Mouse (Mus musculus) heart, adult 11 months (tissue): ENCODE results near the gene Syn3.
A peak's percentile ranks its signal among the peaks of the same experiment; 100 is the strongest.
"Not testable (repeated sequence)": the region's sequence is repeated elsewhere in the genome, so short reads cannot be mapped to it uniquely, and the experiment has no call there.

ENCODE experiments used
- DNase-seq: peaks from one replicate; pipeline ENCODE4 v3.0.0; 2022

Syn3 gene

DNA sequence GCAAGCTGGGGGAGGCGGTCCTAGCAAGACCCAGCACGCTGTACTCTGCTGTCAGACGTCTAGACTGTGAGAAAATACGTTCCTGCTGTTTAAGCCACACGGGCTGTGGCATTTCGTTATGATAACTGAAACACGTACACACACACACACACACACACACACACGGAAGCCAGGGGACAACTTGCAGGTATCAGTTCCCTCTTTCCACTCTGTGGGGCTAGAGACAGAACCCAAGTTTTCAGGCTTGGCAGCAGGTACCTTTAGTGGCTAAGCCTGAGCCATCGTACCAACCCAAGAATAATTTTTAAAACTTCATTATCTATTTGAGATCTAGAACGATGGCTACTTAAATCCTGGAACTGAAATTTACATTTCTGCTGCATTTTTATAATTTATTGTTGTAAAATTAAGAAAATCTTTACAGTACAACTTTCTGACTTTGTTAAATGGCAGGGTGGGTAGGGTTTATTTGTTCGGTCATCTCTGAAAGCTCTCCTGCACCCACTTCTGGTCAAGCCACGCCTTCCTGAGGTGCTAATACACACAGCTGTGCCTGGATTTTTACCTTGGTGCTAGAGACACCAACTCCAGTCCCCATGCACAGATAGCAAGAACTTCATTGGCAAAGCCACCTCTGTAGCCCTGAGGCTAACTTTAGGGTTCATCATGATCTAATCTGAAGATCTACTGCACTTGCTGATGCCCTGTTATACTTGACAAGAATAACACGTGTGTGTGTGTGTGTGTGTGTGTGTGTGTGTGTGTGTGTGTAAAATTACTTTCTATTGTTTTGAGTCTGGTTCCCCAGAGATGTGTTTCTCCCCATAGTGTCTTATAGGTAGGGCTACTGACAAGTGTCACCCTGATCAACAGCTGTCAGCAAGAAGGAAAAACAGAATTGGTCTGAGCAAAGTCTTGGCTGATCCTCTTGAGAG, 29.8 kb downstream of the Syn3 start:
- DNase-seq, result no peak

DNA sequence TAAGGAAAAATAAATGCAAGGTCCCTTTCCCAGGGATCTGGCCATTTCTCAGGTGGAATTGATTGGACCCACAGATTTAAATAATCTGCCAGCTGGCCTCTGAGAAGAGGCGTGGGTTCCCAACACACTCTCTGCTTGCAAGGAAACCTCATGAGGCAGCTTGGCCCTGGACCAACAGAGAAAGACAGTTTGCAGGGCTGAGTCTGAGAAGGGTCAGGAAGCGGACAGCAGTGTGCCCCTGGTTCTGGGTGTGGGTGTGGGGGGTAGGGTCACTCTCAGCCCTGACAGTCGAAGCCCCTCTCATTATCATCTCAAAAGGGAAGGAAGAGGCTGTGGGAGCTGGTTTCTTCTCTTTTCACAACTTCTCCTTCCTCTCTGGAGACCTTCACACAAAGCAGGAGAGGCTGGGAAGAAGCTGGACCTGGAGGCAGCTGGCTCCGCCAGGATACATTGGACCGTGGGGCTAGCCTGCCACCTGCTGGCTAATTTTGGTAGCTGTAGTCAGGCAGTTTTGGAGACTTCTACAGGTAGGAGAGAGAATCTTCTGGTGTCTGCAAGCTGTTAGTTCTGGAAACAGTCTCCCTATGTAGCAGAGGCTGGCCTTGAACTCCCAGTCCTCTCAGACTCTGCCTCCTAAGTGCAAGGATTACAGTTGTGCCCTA, 35.0 kb downstream of the Syn3 start:
- peak; percentile 95 for DNase-seq

DNA sequence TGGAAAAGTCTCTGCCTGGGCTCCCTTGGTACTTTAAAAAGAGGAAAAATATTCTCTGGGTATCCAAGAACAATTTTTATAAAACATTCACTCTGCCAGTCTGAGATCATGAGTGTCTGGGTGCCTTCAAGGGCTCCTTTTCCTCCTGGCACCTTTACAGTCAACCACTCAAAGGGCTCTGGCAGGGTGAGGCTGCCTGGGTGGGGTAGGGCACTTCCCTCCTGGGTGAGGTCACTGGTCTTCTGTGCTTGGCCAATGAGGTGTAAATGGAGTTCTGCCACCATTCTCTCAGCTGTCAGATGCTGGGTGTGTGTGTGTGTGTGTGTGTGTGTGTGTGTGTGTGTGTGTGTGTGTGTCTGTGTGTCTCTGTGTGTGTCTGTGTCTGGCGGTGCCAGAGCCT, 39.1 kb downstream of the Syn3 start:
- peak; percentile 93 for DNase-seq

DNA sequence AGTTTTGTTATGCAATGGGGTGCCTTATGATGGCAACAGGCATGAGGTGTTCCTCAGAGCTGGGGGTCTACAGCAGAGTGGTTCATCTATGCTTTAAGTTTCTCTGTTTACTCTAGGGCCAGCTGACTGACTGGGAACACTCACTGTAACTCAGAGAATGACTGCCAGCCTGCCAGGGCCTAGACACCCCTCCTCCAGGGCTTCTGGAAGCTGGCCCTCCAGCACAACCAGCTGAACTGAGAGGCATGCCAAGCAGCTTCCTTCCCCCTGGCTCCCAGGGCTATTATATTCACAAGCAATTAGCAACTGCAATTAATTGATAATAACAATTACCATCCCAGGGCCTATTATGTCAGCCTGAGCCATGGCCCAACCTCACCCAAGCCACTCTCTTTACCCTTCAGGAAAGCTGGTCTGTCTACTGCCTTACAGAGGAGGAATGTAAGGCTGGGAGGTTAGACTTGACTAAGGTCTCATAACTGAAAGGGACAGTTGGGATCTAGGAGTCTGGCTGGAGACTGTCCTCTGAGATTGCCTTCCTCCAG, 41.0 kb downstream of the Syn3 start:
- DNase-seq, result peak; percentile 94

DNA sequence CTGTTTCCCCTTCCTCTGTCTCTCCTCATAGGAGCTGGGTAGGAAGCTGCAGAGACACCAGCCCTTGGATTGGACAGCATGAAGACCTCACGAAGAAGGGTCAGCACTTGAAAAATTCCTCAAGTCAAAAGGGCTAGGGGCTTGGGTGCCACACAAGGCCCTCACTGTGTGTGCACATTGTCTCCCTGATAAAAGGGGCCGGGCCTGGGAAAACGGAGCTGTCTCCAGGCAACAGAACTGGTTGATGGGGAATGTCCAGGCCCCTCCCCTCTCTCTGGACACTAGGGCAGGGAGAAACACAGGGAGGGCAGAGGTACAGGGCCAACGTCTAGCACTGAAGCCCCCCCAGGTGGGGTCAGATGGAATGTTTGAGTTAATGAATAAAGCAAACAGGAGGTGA, 41.5 kb downstream of the Syn3 start:
- DNase-seq, result peak; percentile 90

DNA sequence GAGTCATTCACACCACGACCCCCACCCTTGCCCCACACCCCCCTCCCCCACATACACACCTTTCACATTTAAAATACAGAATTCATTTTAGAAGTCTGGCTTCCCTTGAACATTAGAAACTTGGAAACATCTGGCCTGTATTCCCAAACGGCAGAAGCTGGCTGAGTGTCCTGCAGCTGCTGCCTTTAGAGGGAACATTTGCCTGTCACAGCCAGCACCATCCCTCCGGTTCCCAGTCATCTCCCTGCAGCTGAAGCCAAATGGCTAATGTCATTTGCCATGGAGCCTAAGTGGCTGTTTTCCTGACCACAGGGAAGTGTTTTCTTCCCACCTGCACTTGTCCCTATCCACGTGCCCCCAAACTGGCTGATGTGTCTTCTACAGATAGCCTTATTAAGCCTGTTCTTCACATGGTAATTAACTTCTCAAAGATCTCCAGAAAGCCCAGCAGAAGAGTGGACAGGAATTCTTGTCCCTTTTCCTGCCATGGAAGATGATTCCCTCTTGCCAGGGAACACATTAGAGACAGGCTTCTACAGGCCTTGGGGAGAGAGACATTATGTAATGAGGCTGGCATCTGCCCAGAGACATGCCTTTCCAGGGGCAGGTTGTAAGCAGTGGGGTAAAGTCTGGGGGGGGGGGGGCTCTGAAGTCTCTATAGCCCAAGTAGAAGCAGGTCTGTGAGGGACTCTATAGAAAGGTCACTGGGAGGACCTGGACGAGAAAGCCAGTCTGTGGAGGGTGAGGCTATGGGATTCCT, 43.2 kb downstream of the Syn3 start:
- DNase-seq, result peak; percentile 97

DNA sequence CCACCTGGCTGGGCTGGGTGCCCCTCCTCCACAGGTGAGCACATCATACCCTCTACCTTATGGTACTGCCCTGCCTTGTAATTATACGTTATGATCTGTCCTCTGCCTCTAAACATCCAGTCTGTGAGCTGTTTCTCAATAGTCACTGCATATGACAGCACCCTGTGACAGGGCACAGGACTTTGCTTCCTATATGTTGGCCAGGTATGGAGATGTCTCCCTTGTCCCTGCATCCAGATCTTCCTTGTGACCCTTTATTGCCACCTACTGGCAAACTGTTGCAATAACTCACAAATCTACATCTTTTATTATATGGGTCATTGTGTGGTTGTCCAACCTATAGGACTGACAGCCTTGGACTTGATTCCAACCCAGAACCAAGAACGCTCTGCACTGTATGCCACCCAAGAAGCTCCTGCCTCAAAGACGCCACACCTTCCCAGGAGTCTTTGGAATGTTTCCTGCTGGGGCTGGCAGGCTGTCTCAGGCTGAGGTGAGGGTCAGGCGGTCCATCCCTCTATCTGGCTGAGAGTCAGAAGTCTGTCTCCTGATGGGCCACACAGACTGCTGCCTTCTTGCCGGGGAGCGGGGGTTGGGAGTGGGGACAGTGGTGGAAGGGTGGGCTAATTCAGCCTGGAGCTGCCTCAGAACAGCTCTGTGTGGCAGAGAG, 46.2 kb downstream of the Syn3 start:
- DNase-seq, result peak; percentile 88

DNA sequence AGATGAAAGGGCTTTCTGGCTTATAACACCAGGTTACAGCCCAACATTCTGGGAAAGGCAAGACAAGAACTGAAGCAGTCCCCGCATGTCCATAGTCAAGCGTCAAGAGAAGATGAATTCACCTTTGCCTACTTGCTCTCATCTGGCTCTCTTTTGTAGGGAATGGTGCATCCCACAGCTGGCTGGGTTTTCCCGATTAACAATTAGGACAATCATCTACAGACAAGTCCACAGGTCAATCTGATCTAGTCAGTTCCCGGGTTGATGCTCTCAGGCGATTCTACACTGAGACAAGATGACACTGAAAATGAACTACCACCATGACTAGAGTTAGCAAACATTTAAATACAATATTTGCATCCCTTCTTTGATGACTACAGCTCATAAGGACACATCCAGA, 47.4 kb downstream of the Syn3 start:
- no peak for DNase-seq

DNA sequence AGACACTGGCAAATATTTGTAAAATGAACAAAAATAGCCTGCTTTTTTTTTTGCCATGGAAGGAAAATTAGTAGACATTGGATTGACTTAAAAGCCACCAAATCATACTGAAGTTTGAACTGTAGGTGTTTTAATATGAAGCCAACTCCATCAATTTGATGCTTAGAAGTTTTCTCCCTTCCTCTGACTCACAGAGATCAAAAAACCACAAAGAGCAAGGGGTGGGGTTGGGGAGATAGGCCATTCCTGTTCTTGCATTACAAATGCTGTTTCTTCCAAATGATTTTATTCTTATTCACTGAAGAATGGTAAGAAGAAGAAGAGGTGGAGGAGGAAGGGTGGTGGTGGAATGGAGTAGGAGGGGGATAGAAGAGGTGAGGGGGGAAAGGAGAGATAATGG, 52.0 kb downstream of the Syn3 start:
- DNase-seq, result no peak

DNA sequence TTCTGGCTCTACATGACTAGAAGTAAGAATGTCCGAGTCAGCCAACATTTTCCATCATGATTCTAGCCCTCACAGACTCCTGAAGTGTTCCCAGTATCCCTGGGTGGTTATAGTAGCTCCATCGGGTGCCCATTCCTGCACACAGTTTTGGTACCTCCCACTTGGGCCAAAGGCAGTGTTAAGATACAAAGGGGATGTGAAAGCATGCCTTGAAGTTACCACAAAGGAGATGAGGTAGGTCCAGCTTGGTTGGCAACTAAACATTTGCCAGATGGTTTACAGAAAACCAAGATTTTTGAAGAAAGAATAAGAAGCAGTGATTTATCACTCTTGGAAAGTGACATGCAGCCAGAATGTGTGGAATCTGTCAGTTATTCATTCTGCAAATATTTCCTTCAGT, 53.5 kb downstream of the Syn3 start:
- DNase-seq, result peak; percentile 83

DNA sequence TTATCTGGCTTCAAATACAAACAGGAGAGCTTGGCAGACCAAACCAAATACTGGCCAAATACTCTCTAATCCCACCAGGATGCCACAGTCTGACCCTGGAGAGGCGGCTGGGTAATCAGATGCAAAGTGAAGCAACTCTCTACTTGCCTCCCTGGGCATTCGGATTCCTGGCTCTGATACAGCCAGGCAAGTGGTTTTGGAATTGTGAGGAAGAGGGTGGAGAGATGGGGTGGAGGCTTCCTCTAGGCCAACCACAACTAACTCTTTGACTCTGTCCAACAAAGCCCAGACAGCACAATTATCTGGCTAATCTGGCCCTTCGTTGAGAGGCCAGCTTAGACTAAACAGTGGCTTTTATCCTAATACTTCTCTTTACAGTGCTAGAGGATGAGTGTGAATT, 54.0 kb downstream of the Syn3 start:
- peak; percentile 81 for DNase-seq

DNA sequence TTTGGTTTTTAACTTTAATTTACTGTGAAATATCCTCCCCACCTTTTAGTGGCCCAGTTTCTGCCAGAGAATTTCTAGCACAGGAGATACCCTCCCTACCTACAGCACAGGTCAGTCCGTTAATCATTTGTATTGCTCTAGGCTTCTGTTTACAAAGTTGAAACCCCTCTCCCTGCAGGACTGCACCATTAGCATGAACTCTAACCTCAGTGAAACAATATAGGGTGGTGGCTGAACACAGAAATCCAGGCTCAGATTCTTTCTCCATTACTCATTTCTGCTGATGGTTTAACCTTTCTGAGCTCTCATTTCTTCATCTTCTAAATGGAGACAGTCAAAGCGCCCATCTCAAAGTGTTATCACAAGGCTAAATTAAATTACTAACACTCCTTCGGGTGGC, 56.9 kb downstream of the Syn3 start:
- no peak for DNase-seq

DNA sequence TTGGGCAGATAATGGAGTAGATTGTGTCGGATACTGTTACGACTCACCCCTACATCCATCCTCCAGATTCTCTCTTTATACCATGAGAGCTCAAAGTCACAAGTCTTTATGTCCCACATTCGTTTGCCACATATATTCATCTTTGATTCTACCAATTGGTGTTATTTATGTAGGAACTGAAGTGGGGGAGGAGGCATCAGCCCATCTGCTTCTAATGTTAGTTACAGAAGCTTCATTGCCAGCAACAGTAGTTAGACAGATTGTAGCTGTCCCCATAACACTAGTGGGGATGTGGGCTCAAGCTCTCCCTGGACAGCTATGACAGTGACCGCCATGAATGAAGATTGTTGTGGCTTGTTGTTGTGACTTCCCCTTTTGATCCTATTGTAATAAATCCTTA, 59.1 kb downstream of the Syn3 start:
- DNase-seq, result peak; percentile 71

DNA sequence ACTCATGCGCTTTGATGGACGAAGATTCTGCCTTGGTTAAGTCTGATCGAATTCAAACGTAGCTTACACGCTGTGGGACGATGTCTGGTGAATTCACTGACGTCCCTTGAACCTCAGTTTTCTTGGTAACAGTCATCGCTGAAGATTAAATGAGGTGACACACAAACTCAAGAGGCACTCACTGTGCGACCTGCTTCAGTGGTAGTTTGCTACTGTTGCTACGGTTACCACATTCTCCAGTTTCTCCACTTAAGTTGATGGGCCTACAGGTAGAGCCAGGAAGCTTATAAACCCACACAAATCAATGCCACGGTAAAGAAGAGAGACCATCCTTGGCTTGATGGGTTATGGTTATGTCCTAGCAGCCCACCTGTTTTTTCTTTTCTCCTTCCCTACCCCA, 61.4 kb downstream of the Syn3 start:
- DNase-seq, result no peak

DNA sequence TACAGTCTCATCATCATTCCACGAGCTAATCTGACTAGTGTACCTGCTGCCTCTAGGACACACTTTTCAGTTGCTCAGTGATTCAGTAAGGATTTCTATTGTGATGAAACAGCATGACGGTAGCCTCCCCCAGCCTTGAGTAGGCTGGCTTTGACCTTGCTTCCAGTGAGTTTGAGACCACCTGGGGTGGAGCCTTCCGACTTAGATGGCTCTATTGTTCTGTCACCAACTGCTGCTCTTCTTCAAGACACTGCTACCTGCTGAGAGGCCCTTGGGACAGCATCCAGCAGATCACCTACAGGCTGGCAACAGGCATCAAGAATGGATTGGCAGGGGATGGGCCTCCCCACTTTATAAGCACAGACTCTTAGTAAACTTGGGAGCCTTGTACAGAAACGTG, 63.7 kb downstream of the Syn3 start:
- not testable (repeated sequence) for DNase-seq

DNA sequence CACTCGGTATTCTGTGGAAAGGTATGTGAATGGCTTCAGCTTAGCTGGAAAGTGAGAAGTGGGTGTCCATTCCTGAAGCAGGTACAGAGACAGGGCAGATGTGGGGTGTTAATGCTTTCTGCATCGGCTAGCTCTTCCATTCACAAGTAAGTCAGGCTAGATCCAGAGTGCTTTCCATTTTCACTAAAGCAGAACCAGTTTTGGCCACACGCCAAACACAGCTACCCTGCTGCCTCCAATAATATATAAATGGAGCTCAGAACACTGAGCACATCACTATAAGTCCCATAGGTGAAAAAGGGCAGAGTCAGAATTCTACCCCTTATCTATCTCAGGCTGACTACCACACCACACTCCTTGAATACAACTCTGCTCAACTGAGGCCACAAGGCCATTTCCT, 69.0 kb downstream of the Syn3 start:
- DNase-seq, result no peak

DNA sequence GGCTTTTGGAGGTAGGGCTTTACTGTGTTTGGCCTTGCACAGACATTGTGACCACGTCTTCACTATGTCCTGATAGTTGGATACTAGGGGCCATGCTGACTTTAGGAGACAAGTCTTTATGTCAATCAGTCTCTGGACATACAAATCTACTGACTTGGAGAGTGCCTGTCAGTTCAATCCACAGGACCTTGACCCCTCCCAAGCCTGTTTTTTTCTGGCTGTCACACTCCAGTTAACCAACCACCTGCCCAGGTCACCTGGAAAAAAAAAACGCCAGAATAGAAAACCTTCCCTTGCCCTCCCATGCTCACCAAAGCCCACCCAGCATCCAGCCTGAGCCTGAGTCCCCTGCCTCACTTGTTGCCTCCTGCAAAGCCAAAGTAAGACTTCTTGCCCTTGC, 70.7 kb downstream of the Syn3 start:
- DNase-seq, result peak; percentile 30

DNA sequence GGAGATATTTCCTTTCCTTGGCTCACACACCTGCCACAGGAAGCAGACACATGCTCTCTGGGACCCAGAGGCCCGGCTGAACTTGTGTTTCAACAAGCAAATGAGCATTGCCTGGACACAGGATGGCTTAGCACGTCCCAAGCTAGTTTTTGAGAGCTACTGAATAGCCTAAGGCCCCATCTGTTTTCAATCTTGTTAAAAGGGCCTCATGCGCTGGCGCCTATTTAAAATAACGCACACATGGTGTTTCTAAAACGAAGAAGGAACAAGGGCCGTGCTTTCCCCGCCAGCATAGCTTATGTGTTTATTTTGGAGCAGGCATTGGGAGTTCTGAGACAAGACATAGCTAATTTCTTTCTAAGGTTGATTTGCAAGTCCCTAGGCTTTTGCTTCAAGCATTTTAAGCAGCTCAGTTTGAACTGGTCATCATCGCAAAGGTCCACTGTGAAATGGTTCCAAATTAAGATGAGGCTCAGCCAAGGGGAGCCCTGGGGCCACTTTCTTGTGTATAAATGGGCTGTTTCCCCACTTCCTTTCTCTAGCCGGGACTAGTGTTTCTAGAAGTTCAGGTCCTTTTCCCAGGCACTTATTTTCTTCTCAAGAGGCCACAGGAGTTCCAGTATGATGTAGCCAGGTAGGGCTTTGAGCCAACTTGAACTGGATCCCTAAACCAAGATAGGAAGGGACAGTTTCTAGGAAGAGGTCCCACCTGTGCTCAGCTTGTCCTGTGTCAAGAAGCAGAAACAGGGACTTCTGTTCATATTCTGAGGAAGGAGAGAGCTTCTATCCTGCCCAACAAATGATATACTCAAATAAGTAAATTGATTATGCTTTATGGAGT, 72.8 kb downstream of the Syn3 start:
- DNase-seq, result peak; percentile 97

DNA sequence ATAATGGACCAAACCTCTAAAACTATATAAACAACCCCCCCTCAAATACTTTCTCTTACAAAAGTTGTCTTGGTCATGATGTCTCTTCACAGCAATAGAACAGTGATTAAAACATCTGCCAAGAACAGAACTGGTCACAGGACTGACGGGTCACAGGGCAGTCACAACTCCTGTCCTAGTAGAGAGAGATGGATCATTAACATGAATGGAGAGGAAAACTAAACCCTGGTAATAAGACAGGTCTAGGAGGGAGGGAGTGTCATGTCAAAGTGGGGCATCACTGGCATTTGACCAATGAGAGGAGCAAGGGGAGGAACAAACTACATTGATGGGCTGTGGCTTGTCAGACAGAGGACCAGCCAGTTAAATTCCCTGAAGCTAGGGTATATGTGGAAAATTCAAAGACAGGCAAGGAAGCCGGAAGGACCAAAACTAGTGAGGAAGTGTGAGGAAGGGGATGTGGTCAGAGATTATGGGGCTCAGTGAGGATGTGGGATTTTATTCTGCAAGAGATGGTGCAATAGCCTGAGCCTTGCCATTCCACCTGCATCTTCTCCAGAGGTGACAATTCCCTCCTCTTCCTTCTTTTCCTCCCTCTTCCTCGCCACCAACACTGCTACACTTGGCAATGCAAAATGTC, 76.8 kb downstream of the Syn3 start:
- peak; percentile 16 for DNase-seq

DNA sequence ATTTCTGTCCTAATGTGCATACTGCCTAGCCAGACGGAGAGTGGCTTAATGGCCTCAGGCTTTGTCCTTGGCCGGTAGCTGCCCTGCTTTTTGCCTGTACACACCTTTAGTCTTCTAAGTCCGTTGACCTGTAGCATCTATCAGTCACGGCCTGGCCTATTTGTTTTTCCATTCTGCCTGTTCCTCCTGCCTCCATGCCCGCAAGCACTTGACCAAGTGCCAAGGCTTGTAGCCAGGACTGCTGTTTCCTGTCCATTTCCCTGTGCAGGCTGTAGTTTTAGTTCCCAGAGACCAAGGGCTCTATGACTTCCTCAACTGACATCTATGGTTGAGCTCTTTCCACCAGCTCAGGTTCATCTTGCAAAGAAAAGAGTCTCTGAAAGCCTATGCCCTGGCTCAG, 79.8 kb downstream of the Syn3 start:
- DNase-seq, result peak; percentile 96

DNA sequence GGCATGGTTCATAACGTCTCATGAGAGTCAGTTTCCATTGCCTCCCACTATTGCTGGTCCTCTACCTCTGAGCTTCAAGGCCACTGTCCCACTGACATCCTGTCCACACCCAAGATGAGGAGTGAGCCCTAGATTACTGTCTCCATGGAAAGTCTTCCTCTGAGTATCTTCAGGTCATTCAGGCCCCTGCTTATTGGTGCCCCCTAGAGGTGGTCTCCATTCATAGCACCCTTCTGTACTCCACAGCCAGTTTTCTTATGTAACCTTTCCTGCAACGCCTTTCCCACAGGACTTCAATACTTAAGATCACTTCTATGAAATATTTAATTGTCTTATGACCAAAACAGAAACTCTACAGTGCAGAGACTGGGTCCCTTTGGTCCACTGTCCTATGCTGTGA, 80.4 kb downstream of the Syn3 start:
- peak; percentile 84 for DNase-seq
